Mouse (Mus musculus) intestine, postnatal 0 days (tissue): ENCODE measurements at regions not wholly inside any gene's neighbourhood (a gene's known extent, or its start where the extent isn't known, plus 50 kb on each side); places are given as distances from the start of the nearest gene placed in this dataset.

Source experiments
- ATAC-seq: fragments of 200-750 bp; cut with Nextera tagmentation; 2 replicates; pipeline ENCODE4 v1.8.0; 2017; ENCODE audit warnings: mild to moderate bottlenecking, moderate TSS enrichment, moderate library complexity
- H3K27ac ChIP-seq: fragments of 300-500 bp; sonication (generic); 2 replicates; pipeline ENCODE4 v1.5.1; 2014; ENCODE audit warnings: mild to moderate bottlenecking, low read depth, low read length, moderate library complexity
- H3K27me3 ChIP-seq: fragments of 300-500 bp; sonication (generic); replicated peaks from 2 replicates; pipeline ENCODE4 v1.6.1; 2014; ENCODE audit warnings: low read length, mixed read lengths; ENCODE audit not compliant: control insufficient read depth, insufficient read depth
- H3K36me3 ChIP-seq: fragments of 300-500 bp; sonication (generic); 2 replicates; pipeline ENCODE4 v1.6.1; 2014; ENCODE audit warnings: mild to moderate bottlenecking, moderate library complexity; ENCODE audit not compliant: control insufficient read depth, insufficient read depth
- H3K4me1 ChIP-seq: fragments of 300-500 bp; sonication (generic); replicated peaks from 2 replicates; pipeline ENCODE4 v1.6.1; 2014; ENCODE audit warnings: antibody characterized with exemption, low read length, mixed read lengths; ENCODE audit not compliant: control insufficient read depth, insufficient read depth
- H3K4me2 ChIP-seq: fragments of 300-500 bp; sonication (generic); replicated peaks from 2 replicates; pipeline ENCODE4 v1.6.1; 2014; ENCODE audit warnings: low read depth, mild to moderate bottlenecking, moderate library complexity
- H3K4me3 ChIP-seq: fragments of 300-500 bp; sonication (generic); 2 replicates; pipeline ENCODE4 v1.5.1; 2014; ENCODE audit warnings: low read depth, low read length
- H3K9ac ChIP-seq: fragments of 300-500 bp; sonication (generic); 2 replicates; pipeline ENCODE4 v1.6.1; 2014; ENCODE audit warnings: mild to moderate bottlenecking, low read depth, low read length
- H3K9me3 ChIP-seq: fragments of 300-500 bp; sonication (generic); 2 replicates; pipeline ENCODE4 v1.6.1; 2016; ENCODE audit warnings: mixed run types; ENCODE audit not compliant: control insufficient read depth
- CTCF ChIP-seq: sonication (generic); IDR thresholded peaks from 2 replicates; pipeline ENCODE4 v1.5.1; 2016; ENCODE audit warnings: low read depth, mild to moderate bottlenecking, control low read depth, antibody characterized with exemption, moderate library complexity
- WGBS: fragments of 180-500 bp; shearing (Covaris S2); extraction: QIAGEN DNeasy Blood & Tissue Kit; methylation state at CpG from one replicate; pipeline ENCODE4 v1.1.7; 2014; 5-methylcytosine and 5-hydroxymethylcytosine counted together

GRCm38 (mm10) chr6:35377535-35377934 lies 51.6 kb upstream of the Fam180a start:
- no peaks in the 10 kb centered on the region for H3K27me3 ChIP-seq
- ATAC-seq, result no peak
- H3K4me2 ChIP-seq, result no peak overlapping the region
- TF ChIP-seq CTCF, result no peak
- no peak overlapping the region for H3K4me3 ChIP-seq
- no peaks in the 10 kb centered on the region for H3K9me3 ChIP-seq
- no peaks in the 10 kb centered on the region for H3K36me3 ChIP-seq
- no peak overlapping the region for H3K9ac ChIP-seq
- no peak overlapping the region for H3K27ac ChIP-seq
- no peaks in the 10 kb centered on the region for H3K4me1 ChIP-seq
- WGBS, result 92% methylated on average over 3 of the region's 3 CpGs

- Histone ChIP-seq H3K36me3 (no peaks in the 10 kb centered on the region), H3K9ac (no peak overlapping the region), H3K27me3 (no peaks in the 10 kb centered on the region), H3K27ac (no peak overlapping the region), H3K4me1 (no peaks in the 10 kb centered on the region), H3K9me3 (no peaks in the 10 kb centered on the region), H3K4me2 (no peak overlapping the region), H3K4me3 (no peak overlapping the region)
- WGBS, result 82% methylated on average over 9 of the region's 9 CpGs
- TF ChIP-seq CTCF, result no peak
- no peak for ATAC-seq
These were observed 50.6 kb upstream of the Fam180a start for GRCm38 (mm10) chr6:35376526-35376925.
